Mouse (Mus musculus) 3T3-L1 (cell line): ENCODE measurements around the gene Cttn.
A peak's percentile ranks its signal among the peaks of the same experiment; 100 is the strongest.

ENCODE experiments used
- DNase-seq: peaks from one replicate; pipeline ENCODE4 v3.0.0-alpha.2; 2015; ENCODE audit warnings: low read depth, low spot score

Gene Cttn

DNA sequence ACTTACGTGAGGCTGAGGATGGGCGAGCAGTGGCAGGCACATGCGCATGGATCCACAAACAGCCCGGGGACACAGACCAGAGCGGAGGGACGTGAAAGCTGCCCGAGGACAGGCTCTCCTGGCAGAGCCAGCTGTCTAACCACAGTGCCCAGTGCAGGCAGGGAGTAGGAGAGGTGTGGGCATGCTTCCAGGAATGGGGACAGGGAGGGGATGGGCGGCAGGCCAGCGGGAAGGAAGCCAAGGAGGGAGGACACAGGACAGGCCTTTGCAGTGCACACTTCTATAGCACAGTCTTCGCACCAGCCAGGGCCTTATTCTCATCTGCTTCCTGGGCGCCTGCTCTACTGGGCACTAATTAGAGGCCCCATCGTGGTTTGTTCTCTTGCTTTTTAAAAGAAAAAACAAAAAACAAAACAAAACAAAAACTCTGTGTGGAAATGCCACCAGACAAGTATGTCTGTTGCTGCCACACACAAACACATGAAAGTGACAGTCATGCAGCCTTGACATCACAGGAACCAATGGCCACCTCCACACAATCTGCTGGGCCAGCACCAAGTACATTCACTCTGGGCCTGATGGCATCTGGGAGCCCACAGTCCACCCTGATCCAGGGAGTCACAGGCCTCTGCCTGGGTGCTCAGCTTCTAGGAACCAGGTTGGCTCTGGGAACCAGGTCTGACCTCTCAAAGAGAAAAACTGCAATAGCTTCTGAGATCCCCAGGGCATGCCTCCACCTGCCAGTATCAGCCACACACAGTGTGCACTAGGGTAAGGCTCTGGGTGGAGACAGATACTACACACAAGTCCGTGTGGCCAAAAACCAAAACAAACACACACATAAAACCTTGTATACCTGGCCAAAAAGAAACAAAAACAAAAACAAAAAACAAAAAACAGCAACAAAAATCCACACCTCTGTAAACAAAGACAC lies 20.9 kb downstream of the Cttn start:
- DNase-seq: no peak

DNA sequence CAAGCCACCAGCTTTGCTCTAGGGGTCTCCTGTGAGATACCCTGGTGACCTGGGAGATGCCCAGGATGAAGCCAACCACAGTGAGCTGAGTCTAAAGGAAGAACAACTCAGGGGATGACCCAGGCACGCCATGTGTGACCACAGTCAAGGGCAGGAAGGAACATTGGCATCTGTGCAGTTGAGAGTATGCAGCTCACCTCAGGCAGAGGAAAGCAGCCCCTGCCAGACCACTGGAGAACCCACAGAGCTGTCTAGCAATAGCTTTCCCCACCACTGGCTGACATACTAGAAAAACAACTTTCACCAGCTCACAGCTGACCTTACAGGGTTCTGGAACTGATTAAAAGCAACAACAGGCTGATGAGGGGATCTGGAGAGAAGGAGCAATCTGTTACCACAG lies 22.6 kb downstream of the Cttn start:
- peak; percentile 7 for DNase-seq

DNA sequence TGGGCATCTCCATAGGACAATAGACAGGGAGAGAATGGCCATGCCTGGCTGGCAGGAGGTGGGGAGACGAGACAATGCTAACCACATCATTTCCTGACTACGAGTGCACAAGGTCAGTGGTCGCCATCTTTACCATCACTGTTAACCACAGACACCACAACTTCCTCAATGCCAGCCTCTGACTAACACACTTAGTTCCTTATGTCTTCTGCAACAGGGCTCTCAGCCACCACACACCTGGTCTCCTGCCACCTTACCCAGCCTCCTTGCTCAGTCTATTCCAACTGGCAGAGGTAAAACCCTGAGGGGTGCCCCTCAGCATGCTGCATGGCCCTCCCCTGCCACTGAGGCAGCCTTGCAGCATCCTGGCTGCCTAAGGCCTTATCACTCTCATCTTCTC lies 23.7 kb downstream of the Cttn start:
- peak; percentile 48 for DNase-seq

DNA sequence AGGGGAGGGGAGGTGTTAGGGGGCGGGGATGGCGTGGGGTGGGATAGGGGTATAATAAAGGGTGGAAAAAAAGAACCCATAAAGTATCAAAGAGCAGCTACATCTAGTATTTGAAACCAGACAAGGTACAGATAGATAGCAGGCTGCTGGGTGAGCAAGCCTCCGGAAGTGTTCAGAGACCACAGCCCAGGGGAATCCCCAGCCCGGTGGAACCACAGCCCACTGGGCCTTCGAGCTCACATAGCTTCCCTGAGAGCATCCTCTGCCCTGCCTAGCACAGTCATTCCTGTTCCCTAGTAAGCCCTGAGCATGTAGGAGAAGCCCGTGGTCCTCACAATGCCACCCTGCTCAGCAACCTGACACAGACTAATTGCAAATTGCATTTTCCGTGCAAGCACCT lies 26.0 kb downstream of the Cttn start:
- DNase-seq: no peak

DNA sequence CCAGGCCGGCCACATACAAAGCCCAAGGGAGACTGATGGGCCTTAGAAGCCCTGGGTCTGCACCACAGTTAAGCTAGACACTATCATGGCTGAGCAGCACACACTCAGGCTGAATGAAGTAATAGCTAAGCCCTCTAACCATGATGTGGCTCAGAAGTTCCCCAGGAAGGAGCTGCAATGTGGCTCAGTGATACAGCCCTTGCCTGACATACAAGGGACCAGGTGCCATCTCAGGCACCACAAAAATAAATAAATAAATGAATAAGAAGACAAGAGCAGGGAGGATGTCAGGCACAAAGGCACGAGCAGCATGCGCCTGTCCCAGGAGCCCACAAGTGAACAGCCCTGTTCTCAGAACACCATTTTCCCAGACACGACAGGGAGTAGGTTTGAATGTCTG lies 28.8 kb downstream of the Cttn start:
- DNase-seq: no peak

DNA sequence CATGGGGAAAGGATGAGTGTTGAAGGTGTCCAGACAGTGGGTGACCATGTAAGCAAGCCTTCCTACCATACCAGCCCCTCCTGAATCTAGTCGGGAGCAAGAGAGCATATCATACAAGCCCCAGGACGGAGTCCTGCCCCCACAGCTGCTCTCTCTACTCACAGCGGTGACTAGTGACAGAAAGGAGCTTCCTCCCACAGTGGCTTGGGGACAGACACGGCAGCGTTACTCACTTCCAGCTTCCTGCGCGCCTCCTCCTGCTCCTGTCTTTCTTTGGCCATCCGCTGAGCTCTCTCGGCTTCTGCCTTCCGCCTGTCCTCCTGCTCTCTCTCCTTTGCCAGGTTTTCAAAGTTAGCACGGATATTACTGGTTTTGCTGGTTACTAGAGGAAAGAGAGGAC lies 29.3 kb downstream of the Cttn start:
- DNase-seq: no peak

DNA sequence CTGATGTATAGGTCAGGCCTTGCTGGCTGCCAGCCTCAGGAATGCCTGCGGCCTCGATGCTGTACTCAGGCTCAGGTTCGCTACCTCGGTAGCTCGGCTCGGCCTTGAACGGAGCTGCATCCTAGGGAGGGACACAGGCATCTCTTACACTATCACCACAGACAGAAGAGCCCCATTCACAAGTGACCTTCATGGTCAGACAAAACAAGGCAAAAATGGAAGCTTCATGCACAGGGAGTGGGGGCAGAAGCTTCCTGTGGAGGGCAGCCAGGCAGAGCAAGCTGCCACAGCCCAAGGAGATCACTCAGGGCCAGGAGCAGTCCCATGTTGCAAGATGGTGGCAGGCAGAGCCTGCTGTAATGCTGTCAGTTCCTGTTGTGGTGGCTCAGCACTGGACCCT lies 32.0 kb downstream of the Cttn start:
- DNase-seq: no peak

DNA sequence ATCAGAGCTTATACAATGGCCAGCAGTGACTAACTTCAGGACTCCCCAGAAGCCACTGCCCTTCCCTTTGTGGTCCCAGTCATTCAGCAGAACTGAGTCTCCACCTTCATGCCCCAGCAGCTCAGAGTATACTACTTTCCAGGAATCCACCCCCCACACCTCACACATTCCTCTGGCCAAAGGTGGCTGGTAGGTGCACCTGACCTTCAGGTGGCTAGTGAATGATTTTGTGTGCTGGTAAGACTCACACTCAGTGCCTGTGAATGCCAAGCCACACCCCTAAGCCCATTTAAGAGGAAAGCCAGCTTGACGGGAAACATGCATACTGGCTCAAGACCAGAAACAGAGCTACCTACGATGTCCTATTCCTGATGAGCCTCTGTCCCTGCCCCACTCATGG lies 37.9 kb downstream of the Cttn start:
- DNase-seq: no peak

DNA sequence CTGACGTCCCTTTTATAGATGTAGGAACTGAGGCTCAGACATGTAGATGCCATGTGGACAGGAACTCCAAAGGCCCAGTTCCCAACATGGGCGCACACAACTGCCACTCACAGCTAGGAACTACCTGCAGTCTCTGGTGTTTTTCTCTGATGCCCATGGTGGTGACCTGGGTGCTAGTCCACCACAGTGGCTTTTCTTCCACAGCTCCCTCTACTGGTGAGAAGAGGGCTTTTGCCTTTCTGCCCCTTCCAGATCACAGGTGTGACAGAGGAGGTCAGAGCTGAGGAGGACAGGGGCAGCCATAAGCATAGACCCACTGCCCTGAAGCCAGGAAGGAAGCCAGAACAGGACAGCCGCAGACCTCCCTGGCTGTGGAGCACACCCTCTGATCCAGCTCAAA lies 43.3 kb downstream of the Cttn start:
- DNase-seq: no peak

DNA sequence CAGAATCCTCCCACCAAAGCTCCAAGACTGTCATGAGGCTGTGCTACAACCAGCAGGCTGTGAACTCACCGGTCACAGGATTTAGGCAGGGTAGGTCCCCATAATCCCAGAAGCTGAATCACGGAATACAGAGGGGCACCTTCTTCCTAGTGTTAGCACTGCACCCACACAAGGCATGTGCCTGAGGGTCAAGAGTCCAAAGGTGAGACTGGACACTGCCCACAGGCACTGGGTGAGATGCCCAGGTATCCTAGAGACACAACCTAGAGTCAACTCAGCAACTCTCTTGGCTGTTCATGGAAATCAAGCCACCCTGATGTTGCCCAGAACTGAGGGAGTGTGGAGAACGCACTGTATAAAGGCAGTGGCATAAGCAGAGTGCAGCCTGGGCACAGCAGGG lies 44.2 kb downstream of the Cttn start:
- DNase-seq: no peak

DNA sequence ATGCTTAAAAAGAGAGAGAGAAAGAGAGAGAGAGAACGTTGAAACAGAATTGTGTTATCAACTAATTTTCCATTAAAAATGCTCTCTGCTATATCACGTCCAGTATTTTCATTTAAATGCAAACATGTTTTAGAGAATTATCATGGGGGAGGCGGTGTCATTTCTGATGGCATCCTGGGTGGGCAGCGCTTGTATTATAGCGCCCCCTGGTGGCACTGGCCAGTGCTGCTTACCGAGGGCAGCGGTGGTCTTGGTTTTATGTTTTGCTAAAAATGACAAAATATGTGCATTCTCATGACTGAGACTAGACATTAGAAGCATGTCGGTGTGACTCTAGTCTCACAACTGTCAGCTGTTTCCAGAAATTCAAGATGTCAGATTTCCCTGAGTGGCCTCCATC lies 44.9 kb downstream of the Cttn start:
- DNase-seq: peak; percentile 68

DNA sequence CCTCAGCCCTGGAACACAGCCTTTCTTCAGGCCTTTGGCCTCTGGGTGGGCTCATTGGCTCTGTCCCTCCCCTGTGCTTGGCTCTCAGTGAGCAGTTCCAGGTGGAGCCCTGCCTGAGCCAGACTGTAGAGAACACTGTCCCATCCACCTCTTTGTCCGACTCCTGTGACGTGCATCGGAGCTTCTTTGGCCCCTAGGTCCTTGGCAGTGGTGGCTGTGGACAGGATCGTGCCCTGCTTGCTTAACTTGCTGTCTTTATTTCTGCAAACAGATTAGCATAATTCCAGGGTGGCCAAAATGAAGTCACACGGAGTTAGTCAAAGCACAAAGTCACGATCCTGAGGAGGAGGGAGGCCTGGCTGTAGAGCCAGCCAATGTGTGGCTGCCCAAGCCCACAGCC lies 49.3 kb downstream of the Cttn start:
- no peak for DNase-seq

DNA sequence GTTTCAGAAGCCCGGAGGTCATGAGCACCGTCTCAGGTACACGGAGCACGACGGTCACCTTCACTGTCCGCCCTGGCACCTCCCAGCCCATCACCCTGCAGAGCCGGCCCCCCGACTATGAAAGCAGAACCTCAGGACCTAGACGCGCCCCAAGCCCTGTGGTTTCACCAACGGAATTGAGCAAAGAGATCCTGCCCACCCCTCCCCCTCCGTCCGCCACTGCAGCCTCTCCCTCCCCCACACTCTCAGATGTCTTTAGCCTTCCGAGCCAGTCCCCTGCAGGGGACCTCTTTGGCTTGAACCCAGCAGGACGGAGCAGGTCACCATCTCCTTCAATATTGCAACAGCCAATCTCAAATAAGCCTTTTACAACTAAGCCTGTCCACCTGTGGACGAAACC lies 50.3 kb downstream of the Cttn start:
- no peak for DNase-seq

DNA sequence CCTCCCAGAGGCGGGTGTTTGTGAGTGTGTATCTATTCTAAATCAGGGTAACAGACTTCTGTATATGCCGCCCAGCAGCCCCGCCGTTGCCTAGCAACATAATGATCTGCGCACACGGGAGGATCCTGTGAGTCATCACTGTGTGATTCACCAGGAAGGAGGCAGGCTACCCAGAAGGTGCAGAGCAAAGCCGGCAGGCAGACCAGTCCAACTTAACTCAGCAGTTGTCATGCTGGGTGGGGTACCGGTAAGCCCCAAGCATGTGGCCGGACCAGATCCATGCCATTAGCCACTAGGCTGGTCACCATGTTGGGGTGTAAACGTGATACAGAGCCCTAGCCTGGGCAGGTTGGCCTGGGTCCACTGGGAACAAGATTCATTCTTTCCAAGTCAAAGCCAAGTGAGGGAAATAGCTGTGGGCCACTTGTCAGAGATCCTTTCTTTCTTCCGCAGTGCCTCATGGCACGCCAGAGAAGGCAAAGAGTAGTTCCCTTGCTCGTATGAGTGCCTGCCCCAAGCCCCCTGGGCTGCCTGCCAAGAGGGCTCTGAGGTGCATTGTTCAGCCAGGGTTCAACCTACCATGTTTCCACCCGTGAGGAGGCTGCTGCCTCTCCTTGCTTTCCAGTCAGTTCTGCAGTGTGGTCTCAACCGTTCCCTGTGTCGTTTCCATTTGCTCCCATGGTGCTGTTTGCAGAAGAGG lies 53.0 kb downstream of the Cttn start:
- DNase-seq: peak; percentile 89

DNA sequence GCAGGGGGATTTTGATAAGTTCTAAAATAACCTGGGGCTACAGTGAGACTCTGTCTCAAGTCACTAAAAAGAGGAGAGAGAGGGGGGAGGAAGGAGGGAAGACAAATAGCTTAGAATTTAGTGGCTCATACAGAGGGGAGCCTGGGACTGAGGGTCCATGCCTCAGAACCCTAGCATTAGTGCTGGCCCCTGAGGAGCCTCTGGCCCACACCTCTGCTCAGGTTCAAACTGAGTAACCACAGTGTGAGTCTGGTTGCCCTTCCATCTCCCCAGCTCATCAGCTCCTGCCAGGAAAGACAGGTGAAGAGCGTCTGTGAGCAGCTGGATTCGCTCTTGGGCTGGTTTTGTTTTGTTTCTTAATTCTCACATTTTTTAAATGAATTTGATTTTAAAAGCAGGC lies 53.6 kb downstream of the Cttn start:
- DNase-seq: no peak

DNA sequence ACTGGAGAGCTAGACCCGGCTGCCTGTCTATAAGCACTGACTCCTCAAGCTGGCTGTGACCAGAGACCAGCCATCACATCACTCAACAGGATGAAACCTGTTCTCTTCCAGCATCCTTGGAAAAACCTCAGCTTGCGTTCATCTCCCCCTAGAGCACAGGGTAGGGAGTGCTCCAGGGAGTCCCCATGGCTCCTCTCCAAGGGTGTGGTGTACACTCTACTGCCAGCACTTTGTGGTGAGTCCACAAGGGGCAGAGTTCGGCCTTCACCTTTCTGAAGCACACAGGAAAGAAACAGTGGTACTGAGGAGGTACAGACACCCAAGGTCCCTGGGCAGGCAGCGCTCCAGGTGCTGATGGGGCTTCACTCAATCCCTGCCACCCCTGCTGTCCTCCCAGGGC lies 55.0 kb downstream of the Cttn start:
- DNase-seq: peak; percentile 75

DNA sequence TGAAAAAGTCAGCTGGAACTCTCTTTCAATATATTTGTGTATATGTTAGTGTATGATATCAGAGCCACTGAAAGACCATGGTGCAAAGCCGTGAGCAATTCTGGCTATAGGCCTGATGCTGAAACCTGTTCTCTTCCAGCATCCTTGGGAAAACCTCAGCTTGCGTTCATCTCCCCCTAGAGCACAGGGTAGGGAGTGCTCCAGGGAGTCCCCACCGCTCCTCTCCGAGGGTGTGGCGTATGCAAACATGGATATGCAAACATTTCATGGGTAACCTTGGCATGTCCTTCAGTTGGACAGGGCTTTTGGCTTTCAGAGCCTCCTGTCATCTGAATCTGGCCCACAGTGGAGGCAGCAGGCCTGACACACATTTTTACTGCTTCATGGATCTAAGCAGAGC lies 56.2 kb downstream of the Cttn start:
- no peak for DNase-seq

DNA sequence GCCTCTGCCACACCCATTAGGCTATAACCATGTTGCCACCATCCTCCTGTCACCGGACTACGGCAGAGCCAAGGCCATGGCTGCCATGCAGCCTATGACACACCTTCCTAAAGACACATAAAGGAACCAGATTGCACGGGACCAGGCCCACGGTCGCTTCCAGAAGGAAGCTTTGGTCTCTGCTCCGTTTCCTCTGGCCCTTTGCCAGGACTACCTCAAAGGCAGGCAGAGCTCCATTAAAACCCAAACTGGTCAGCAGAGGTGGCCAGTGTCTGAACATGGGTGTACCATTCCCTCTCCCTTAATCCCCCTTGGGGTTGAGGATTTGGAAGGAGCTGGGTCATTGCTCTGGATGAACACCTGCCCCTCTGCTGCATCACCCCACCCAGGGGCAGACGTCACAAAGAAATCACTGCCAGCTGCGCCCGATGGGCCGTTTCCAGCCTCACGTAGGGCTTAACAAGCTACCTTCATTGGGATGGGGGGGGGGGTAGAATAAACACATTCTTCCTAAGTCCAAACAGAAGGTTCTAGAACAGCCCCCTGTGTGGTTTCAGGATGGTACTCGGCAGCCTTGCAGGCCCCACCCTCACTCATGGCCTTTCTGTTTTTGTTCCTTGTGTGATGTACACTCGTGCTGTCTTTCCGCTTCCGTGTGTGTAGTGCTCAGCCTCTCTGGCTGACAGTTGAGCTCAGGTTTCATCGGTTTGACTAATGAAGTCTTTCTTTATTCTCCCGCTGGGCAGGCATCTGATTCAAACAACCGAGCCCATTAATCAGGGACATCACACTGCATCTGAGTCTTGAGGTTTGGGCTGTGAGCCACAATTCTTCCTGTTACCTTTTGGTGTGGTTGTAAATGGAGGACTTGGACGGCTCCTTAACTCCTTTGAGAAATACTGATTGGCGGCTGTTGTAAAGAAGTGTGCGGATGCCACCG lies 58.6 kb downstream of the Cttn start:
- peak; percentile 23 for DNase-seq

DNA sequence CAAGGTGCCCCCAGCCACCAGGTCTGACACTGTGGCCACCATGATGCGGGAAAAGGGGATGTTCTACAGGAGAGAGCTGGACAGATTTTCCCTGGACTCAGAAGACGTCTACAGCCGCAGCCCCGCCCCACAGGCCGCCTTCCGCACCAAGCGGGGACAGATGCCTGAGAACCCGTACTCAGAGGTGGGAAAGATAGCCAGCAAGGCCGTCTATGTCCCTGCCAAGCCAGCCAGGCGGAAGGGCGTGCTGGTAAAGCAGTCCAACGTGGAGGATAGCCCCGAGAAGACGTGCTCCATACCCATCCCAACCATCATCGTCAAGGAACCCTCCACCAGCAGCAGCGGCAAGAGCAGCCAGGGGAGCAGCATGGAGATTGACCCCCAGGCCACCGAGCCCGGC lies 61.1 kb downstream of the Cttn start:
- no peak for DNase-seq

DNA sequence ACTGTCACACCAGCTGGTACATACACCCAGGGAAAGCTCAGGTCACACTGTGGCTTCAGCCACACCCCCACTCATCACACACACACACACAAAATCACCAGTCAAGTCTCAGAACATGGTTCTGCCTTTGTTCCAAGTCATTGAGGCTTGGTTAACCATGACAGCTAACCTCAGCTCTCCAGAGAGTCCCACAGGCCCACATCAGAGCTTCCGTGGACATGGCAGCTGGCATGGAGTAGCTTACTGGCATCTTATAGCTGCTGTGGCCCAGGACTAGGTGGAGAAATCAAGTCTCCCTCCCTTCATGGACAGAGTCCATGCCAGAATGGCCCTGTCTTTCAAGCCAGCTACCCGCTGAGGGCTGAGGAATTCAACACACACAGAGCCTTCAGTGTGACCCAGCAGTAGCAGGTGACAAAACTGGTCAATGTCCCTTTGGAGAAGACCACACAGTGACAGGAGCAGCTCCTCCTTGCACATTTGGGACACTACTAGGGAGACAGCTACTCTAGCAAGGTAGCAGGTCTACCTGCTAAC lies 62.3 kb downstream of the Cttn start:
- no peak for DNase-seq

DNA sequence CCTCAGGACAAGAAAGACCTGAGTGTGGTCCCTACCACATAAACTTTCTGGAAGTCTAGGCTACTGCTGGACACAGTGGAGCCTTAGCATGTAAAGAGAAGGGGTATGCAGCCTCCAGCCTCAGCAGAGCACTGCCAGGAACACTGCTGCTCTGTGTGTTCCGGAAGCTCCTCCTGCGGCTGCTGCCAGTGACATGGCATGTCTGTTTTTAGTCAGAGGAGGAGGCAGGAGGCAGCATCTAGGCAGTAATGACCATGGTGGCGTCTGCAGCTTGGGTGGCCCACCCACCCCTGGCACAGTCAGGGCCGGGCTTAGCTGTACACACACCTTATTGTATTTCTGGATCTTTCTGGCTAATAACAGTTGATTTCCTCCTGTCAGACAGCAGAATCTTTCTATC lies 63.1 kb downstream of the Cttn start:
- no peak for DNase-seq

DNA sequence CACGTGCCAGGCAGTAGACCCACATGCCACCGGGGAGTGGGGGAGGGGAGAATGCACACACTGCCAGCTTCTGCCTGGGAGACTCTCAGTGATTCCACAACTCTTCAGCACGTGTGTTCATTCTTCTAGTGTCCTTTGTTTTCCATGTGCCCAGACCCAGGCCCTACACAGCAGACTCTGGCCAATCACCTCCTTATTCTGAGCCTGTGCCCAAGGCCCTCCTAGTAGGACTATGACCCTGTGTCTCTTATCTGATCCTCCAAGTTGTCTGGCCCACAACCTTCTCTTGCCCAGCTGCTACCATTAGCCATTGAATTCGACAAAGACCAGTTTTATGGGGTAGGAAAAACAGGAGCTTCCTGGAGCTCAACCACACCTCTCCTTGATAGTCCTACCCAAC lies 68.3 kb downstream of the Cttn start:
- DNase-seq: no peak
